Mouse (Mus musculus) ZHBTc4 (cell line): ENCODE results near the gene Apod.

Source experiments
- DNase-seq: peaks from one replicate; pipeline ENCODE4 v3.0.0-alpha.2; 2011; ENCODE audit warnings: low read depth, low spot score

Gene Apod

DNA sequence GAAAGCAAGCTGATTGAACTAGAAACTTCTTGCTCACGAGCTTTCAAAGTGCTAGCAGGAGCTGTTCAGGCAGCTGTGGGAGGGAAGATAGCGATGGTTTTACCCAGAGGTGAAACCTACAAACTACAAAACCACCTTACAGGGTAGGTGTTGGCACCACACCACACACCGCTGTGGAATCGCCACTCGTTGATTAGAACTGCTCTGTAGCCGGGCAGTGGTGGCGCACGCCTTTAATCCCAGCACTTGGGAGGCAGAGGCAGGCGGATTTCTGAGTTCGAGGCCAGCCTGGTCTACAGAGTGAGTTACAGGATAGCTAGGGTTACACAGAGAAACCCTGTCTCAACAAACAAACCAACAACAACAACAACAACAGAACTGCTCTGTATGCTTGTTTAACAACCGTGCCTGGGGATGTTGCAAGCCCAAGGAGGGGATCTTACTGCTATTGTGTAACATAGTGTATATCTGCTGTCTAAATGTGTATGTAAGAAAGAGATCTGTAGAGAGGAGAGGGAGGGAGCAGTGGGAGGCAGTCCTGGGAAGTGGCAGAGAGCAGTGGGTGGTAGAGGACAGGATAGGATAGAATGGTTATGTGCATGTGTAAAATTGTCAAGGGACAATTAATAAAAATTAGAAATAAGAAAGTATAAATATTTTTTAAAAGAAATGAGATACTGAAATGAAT lies 27.7 kb downstream of the Apod start:
- no peak for DNase-seq

DNA sequence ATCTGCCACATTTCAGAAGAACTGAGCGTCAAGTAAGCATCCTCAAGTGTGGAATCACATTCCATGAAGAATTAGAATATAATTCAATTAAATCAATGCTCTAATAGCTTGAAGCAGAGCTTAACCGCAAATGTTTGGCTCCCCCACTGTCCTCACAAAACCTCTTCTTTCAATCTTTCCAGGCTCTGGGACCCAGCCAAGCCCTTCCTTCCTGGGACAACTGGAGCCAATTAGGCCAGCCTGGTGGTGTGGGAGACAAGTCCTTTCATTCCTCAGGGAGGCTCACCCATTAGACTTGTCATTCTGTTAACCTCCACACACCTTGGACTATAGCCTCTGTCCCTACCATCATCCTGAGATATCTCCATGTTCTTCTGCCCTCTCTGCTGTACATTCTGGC lies 32.6 kb downstream of the Apod start:
- no peak for DNase-seq

DNA sequence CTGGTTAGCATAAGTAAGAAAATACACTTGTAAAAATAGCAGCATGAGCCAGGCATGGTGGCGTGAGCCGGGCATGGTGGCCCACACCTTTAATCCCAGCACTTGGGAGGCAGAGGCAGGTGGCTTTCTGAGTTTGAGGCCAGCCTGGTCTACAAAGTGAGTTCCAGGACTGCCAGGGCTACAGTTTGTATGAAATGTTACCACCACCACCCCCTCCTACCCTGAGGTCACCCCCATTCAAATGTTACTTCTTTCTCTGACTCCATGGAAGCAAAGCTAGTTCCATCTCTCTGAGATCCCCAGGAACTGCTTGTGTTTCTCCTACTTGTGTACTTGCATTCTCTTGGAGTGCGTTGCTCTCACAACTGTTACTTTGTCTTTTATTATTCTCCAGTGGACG lies 34.4 kb downstream of the Apod start:
- DNase-seq: no peak

DNA sequence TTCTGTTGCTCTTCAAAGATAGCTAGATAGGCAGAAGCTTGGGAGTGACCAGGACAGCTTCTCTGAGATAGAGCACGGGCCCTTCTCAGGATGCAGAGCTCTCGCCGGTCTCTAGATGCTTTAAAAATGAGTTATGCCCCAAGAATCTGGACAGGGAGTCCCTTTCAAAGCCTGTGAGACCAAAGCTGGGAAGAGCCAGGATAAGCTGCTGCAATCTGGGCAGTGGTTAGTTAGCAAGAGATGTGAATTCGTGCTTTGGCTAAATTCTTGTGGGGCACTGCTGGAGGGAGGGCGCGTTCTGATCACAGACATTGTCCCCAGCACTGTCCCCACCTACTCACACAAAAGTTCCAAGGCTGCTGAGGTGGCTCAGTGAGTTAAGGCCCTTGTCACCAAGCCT lies 36.0 kb downstream of the Apod start:
- no peak for DNase-seq

DNA sequence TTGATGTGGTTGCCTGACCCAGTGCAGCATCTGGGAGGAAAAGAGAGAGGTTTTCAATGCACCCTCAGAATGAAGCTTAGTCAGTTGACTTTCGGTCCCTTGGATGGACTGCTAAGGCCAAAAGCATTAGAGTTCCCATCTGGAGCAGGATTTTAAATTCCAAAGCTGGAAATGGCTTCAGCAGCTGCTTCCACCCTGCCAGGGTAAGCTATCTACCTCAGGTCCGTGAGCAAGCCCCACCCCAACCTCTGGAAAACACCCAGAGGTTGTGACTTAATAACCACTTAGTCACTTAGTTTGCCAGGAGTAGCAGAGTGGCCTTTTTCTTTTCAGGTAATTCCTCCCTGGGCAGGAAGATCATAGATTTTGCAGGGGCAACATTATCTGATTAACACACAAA lies 36.5 kb downstream of the Apod start:
- DNase-seq: no peak

DNA sequence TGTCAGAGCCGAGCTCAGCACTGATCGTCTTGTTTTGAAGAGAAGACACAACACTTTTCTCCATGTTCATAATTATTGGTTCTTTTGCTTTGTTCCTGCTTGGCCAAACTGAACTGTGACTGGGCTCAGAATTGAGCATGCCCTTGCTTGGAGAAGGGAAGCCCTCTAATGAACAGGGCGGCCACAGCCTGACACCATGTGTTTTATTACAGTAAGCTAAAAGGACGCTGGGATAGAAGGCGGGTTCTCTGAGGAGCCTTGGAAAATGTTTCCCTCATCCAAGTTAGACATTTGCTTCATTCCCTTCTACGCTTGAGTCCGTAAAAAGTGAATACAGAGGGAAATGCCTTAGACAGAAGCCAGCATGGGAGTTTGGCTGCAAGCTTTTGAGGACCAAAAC lies 37.6 kb downstream of the Apod start:
- no peak for DNase-seq

DNA sequence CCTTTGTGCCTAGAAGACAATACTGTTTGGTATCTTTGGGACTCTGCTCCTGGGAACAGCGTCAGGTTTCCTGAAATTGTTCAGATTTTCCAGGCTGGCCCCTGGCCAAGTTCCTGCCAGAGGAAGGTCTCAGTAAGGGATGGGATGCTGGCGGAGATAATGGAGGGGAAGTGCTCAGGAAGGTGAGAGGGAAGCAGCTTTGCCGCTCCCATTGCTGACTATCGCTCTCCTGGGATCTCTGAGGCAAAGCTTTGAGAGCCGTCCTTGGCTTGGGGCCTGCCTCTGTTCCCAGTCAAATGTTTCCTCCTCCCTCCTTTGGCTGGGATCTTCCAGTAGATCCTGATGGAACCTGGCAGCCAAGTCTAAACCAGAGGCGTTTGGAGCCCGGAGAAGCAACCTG lies 38.1 kb downstream of the Apod start:
- DNase-seq: peak; percentile 35

DNA sequence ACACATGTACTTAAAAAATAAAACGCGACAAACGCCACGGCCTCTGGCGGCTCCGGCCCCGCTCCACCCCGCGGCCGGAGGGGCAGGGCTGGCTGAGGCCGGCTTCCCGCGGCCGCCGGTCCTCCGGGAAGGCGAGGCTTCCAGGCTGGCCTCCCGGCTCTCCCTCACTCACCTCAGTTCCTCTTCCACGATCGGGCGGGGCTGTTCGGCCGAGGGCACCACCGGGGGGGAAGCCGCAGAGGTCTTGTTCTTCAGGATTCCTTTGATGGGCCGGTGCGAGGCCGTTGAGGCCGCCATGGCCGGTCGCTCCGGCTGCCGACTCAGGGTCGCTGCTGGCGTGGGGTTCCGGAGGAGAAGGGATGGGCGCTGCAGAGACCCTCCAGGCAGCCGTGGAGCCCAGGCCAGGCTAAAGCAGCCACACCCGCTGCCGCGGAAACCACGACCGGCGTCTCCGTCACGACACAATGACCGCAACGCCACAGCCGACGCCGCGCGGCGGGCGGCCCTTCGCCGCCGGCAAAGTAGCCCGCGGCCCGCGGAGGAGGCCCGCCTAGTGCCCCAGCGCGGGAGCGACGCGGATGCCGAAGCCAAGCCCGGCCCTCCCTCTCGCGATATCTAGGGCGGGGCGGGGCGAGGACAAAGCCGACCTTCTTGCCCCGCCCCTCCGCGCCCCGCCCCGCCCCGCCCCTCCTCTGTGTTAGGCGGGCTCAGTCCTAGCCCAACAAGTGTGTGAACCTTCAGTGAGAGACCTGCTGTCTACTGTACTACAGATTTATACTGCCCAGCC lies 39.7 kb downstream of the Apod start, which contains the start of gene Ppp1r2:
Gene Ppp1r2, minus strand, starts transcription at position 604 of the 787 bp plus-strand sequence.
- peak; percentile 96 for DNase-seq

DNA sequence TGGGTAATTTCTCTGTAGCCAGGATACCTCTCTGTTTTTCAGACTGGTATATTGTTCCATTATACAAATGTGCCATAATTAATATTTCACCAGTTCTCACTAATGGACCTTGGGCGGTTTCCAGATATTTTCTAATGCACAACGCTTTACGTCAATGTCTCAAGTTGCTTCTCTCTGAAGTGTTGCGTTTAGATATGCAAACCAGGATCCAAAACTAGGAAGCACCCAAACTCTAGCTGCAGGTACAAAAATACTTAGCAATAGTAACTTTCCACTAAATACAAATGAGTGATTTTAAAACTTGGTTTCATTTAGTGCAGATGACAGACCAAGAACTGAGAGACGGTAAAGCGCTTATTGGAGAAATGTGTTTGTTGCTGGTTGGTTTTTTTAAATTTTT lies 40.5 kb downstream of the Apod start:
- no peak for DNase-seq

DNA sequence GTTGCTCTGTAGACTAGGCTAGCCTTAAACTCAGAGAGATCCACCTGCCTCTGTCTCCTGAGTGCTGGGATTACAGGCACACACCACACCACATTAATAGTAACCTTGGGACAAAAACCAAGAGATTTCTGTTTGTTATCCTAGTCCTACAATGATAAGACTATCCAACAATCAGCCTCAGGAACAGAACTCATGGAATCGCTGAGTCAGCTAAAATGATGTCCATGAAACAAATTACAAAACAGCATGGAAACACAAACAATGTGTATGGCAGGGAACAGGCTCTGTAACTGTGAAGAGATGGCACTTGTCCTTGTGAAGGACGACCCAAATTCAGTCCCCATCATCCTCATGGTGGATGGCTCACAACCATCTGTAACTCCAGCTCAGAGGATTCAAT lies 47.9 kb downstream of the Apod start:
- DNase-seq: no peak

DNA sequence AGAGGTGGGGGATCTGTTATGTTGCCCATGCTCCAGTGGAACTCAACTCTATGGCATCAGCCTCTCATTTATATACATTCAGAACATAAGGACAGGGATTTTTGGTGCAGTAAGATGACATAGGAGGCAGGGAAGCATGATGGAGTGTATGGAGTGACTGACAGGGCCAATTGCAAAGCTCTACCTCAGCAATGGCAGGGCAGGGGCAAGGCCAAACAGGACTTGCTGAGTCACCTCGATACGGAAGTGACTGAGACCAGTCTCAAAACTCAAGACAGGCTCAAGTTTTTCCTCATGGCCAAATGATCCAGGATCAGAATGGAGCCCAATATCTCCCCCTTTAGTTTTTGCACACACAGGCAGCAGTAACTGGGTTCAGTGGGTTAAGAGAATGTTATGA lies 58.5 kb downstream of the Apod start:
- peak; percentile 63 for DNase-seq

DNA sequence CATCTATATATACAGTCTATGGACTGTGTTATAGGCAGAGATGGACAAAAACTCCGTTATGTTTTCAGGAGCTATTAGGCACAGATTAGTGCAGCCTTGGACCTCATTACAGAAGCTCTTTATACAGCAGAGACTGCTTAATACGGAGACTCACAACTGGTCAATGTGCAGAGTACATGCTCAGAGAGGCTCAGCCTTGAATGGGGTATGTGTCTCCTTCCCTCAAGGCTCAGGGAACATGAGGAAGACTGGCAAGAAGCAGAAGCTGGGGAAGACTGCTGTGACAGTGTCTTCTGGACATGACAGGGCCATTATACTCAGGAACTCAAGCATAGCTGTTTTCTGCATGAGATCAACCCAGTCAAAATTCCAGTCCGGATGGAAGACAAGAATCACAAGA lies 58.9 kb downstream of the Apod start:
- DNase-seq: no peak

DNA sequence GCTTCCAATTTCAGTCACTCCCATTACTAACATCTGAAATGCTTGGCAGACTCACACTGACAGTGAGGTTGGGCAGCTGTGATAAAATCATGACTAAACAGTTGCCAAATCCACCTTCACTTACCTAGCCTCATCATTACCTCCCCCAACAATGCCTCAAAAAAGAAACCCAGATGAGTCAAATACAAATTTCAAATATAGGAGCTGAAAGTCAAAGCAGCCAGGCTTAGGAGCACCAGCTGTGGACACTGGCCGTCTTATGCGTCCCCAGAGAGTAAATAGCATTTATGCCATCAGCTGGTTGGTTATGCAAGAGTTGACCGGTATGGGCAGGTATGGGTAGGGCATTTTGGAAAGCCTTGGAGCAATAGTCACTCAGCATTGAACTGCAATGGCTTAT lies 65.2 kb downstream of the Apod start:
- DNase-seq: no peak

DNA sequence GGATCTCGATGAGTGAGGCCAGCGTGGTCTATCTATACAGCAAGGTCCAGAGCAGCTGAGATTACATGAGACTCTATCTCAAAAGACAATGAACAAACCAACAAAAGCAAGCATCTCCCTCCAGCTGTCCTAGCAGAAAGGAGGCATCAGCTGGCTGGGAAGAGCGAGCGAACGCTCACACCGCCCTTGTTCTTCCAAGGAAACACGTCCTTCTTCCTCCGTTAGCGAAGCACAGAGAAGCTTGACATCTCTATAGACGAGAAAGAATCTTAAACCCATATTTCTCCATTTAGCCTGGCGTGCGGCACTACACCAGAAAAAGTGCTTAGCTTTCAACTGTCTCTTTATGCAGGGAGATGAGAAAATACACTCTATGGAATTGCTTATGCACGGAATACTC lies 65.9 kb downstream of the Apod start:
- DNase-seq: no peak

DNA sequence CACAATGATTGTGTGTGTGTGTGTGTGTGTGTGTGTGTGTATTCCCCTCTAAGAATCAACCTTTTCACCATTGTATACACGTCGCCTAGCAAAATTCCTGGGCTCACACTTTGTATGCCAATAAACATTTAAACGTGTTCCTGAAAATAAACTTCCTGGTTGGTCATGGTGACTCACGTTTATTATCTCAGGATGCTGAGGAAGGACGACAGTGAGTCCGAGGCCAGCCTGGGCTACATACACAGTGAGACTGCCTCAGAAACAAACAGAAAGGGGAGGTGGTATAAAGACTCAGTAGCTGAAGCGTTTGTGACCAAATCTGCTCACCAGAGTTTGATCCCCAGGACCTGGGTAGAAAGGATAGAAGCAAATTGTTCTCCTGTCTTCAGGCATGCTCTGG lies 67.2 kb downstream of the Apod start:
- DNase-seq: no peak
